24 mouse cellular contexts compared by ENCODE assay signal in the genomic region with DNA sequence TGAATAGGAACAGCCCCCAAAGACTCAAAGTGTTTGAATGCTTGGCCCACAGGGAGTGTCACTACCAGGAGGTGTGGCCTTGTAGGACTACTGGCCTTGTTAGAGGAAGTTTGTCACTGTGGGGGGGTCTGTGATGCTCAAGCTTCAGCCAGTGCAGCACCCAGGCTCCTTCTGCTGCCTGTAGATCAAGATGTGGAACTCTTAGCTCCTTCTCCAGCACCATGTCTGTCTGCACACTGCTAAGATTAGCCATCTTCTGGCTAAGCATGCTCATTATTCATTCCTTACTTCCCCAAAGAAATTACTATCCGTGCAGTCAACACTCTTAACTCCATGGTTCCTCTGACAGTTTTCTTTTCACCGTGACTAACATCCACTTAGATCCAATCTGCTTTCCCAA. TPM values are rescaled to one million over a fixed set of nuclear protein-coding genes. Genes with fewer than 3 reads are reported as not detected.
DNase-seq lines count a peak whose midpoint lies in the region; ATAC-seq and TF ChIP-seq lines count a peak whose summit lies in the region.
"Had no signal": no experiment of that assay in that cellular context is flagged by ENCODE, and none has a peak within 500 bp of the region (broad histone marks: within the 10 kb centered on the region; RNA-seq: fewer than 3 reads in every experiment).

No protein-coding gene starts in this region.

- H3K9me3 ChIP-seq in intestine, postnatal 0 days (ENCODE audit: control insufficient read depth), result no peaks in the 10 kb centered on the region
- H3K9me3 ChIP-seq: embryonic facial prominence, embryonic 15.5 days; forebrain, embryonic 10.5 days; forebrain, embryonic 15.5 days; heart, embryonic 10.5 days; hindbrain, embryonic 12.5 days had no signal

- WGBS in intestine, postnatal 0 days, result 71% methylated on average over 2 of the region's 2 CpGs
- 89% methylated on average over 2 of the region's 2 CpGs for WGBS in thymus, adult 2 months

- H3K27me3 ChIP-seq in splenic B cell, adult 2 months (ENCODE audit: control insufficient read depth, insufficient read depth, low read length, poor library complexity, severe bottlenecking), result no peaks in the 10 kb centered on the region
- H3K27me3 ChIP-seq in intestine, postnatal 0 days (replicated peaks; ENCODE audit: control insufficient read depth, insufficient read depth, low read length), result no peaks in the 10 kb centered on the region
- H3K27me3 ChIP-seq in thymus, adult 2 months (ENCODE audit: control insufficient read depth, insufficient read depth, low read length), result no peaks in the 10 kb centered on the region
- H3K27me3 ChIP-seq: embryonic facial prominence, embryonic 15.5 days; forebrain, embryonic 15.5 days; hindbrain, embryonic 12.5 days had no signal

- H3K9ac ChIP-seq in intestine, postnatal 0 days (ENCODE audit: low read depth, low read length), result no peak overlapping the region
- H3K9ac ChIP-seq: embryonic facial prominence, embryonic 15.5 days; forebrain, embryonic 15.5 days; hindbrain, embryonic 12.5 days had no signal

- H3K4me2 ChIP-seq in intestine, postnatal 0 days (replicated peaks; ENCODE audit: low read depth), result no peak overlapping the region
- H3K4me2 ChIP-seq: embryonic facial prominence, embryonic 15.5 days; forebrain, embryonic 15.5 days; hindbrain, embryonic 12.5 days had no signal

- peak; percentile 69 for ATAC-seq in granulocyte monocyte progenitor cell, adult 5-6 weeks (replicated peaks; ENCODE audit: poor library complexity, severe bottlenecking)
- ATAC-seq in intestine, postnatal 0 days, result no peak
- ATAC-seq: forebrain, embryonic 15.5 days; hindbrain, embryonic 16.5 days; inflammation-experienced regulatory T-cells, adult 6 months had no signal

- no peaks in the 10 kb centered on the region for H3K4me1 ChIP-seq in intestine, postnatal 0 days (replicated peaks; ENCODE audit: control insufficient read depth, insufficient read depth, low read length)
- peaks cover 14% of the 10 kb centered on the region for H3K4me1 ChIP-seq in thymus, adult 2 months (replicated peaks; ENCODE audit: control insufficient read depth, insufficient read depth, low read length)
- H3K4me1 ChIP-seq: embryonic facial prominence, embryonic 15.5 days; forebrain, embryonic 10.5 days; forebrain, embryonic 15.5 days; hindbrain, embryonic 12.5 days had no signal

- peak; percentile 13 for DNase-seq in thymus, postnatal 0 days (ENCODE audit: low spot score)
- no peak for DNase-seq in thymus, postnatal 14 days
- peak; percentile 78 for DNase-seq in MEL-GATA-1-ER (ENCODE audit: extremely low read depth, low read depth)
- DNase-seq in splenic B cell, adult 2 months (ENCODE audit: low read depth, low spot score), result peak; percentile 50
- no peak for DNase-seq in kidney, postnatal 36 days
- no peak for DNase-seq in thymus, adult 2 months
- DNase-seq: adrenal gland, postnatal 10 days; cerebellum, adult 18-20 months; cerebellum, adult 9-11 months; cerebellum, postnatal 36 days; embryo, embryonic 11 days; gastrocnemius, postnatal 14 days; heart, postnatal 10 days; heart, postnatal 4 days had no signal

- H3K27ac ChIP-seq in intestine, postnatal 0 days (ENCODE audit: low read depth, low read length), result no peak overlapping the region
- no peak overlapping the region for H3K27ac ChIP-seq in thymus, adult 2 months (ENCODE audit: control insufficient read depth, insufficient read depth, low read length)
- H3K27ac ChIP-seq: embryonic facial prominence, embryonic 15.5 days; forebrain, embryonic 10.5 days; forebrain, embryonic 15.5 days; heart, embryonic 10.5 days; hindbrain, embryonic 12.5 days had no signal

- TF ChIP-seq POLR2A in thymus, adult 2 months (IDR thresholded peaks at IDR 0.05; ENCODE audit: control insufficient read depth, extremely low read depth, insufficient read depth, low read length, poor library complexity), result no peak

- no peak overlapping the region for H3K4me3 ChIP-seq in intestine, postnatal 0 days (ENCODE audit: low read depth, low read length)
- no peak overlapping the region for H3K4me3 ChIP-seq in thymus, adult 2 months (ENCODE audit: control insufficient read depth, insufficient read depth, low read length)
- H3K4me3 ChIP-seq: embryonic facial prominence, embryonic 15.5 days; erythroblast, embryonic 14.5 days; forebrain, embryonic 10.5 days; forebrain, embryonic 15.5 days; heart, embryonic 10.5 days; hindbrain, embryonic 12.5 days had no signal

- H3K36me3 ChIP-seq in splenic B cell, adult 2 months (ENCODE audit: control insufficient read depth, insufficient read depth, low read length, poor library complexity, severe bottlenecking), result no peaks in the 10 kb centered on the region
- no peaks in the 10 kb centered on the region for H3K36me3 ChIP-seq in intestine, postnatal 0 days (ENCODE audit: control insufficient read depth, insufficient read depth)
- no peaks in the 10 kb centered on the region for H3K36me3 ChIP-seq in thymus, adult 2 months (ENCODE audit: control insufficient read depth, insufficient read depth, low read length)
- H3K36me3 ChIP-seq: embryonic facial prominence, embryonic 15.5 days; forebrain, embryonic 15.5 days; heart, embryonic 10.5 days; hindbrain, embryonic 12.5 days had no signal

- TF ChIP-seq CTCF in intestine, postnatal 0 days (IDR thresholded peaks at IDR 0.05; ENCODE audit: low read depth), result no peak
- no peak for TF ChIP-seq CTCF in thymus, adult 2 months (IDR thresholded peaks at IDR 0.05; ENCODE audit: borderline replicate concordance, control insufficient read depth, extremely low read depth, insufficient read depth, low read length, poor library complexity)

RNA-seq across cellular contexts. Expression of a gene that starts 41.7 kb away (rescaled TPM):
- polyA plus RNA-seq in thymus, postnatal 0 days (2015; fragmentation: Nextera tagmentation; extraction: Ambion mirVana), result 3.1 and 3.7 TPM in 2 replicates
- total RNA-seq in granulocyte monocyte progenitor cell, adult 5-6 weeks (2014; fragmentation: Nextera tagmentation), result 3.2 and 4.1 TPM in 2 replicates
- total RNA-seq in granulocyte monocyte progenitor cell, adult 5-6 weeks (2017), result 4.5 and 9.3 TPM in 2 replicates
- polyA plus RNA-seq in intestine, postnatal 0 days (2015; fragmentation: Nextera tagmentation; extraction: Ambion mirVana), result 2.0 and 2.3 TPM in 2 replicates
- polyA plus RNA-seq in thymus, adult 2 months (2012; rRNA removed), result 3.4 and 3.5 TPM in 2 replicates

RNA-seq across cellular contexts. Expression of a gene that starts 51.8 kb away (rescaled TPM):
- polyA plus RNA-seq in thymus, postnatal 0 days (2015; fragmentation: Nextera tagmentation; extraction: Ambion mirVana), result 41.2 and 44.0 TPM in 2 replicates
- 70.6 and 93.5 TPM in 2 replicates for total RNA-seq in granulocyte monocyte progenitor cell, adult 5-6 weeks (2014; fragmentation: Nextera tagmentation)
- total RNA-seq in granulocyte monocyte progenitor cell, adult 5-6 weeks (2017), result 48.6 and 74.5 TPM in 2 replicates
- 15.8 and 20.3 TPM in 2 replicates for polyA plus RNA-seq in intestine, postnatal 0 days (2015; fragmentation: Nextera tagmentation; extraction: Ambion mirVana)
- not detected in 2 replicates for polyA plus RNA-seq in thymus, adult 2 months (2012; rRNA removed)
- polyA plus RNA-seq: erythroblast, embryonic 14.5 days had no signal

RNA-seq across cellular contexts. Expression of a gene that starts 52.1 kb away (rescaled TPM):
- polyA plus RNA-seq in thymus, postnatal 0 days (2015; fragmentation: Nextera tagmentation; extraction: Ambion mirVana), result 265 and 303 TPM in 2 replicates
- 95.6 and 97.6 TPM in 2 replicates for total RNA-seq in granulocyte monocyte progenitor cell, adult 5-6 weeks (2014; fragmentation: Nextera tagmentation)
- total RNA-seq in granulocyte monocyte progenitor cell, adult 5-6 weeks (2017), result 119 and 143 TPM in 2 replicates
- 286 and 294 TPM in 2 replicates for polyA plus RNA-seq in intestine, postnatal 0 days (2015; fragmentation: Nextera tagmentation; extraction: Ambion mirVana)
- 12.2 and 13.0 TPM in 2 replicates for polyA plus RNA-seq in thymus, adult 2 months (2012; rRNA removed)

Comparison
In these comparisons a context has a peak if more than half of its experiments do, and no peak if none do; other contexts are left out.
1. DNase-seq: peak in thymus, postnatal 0 days (single experiment), MEL-GATA-1-ER (single experiment) and splenic B cell, adult 2 months (single experiment); none in thymus, postnatal 14 days (single experiment), kidney, postnatal 36 days (0 of 2) and thymus, adult 2 months (single experiment).
2. RNA of a gene that starts 51.8 kb away (polyA plus RNA-seq): 41.2 to 44.0 TPM in thymus, postnatal 0 days and 15.8 to 20.3 TPM in intestine, postnatal 0 days; not detected in thymus, adult 2 months; every median in the first group is over 10 times any median in the second.
3. RNA of a gene that starts 52.1 kb away (polyA plus RNA-seq): 286 to 294 TPM in intestine, postnatal 0 days and 265 to 303 TPM in thymus, postnatal 0 days; 12.2 to 13.0 TPM in thymus, adult 2 months; every median in the first group is over 10 times any median in the second.